Mouse (Mus musculus) embryonic fibroblast, embryonic 13.5 days (primary cell): ENCODE results near the gene Gm10642. TPM values are rescaled to one million over a fixed set of nuclear protein-coding genes. Genes with fewer than 3 reads are reported as not detected.

Source experiments
- H3K27ac ChIP-seq: 2 replicates; pipeline ENCODE4 v1.5.1; 2012; ENCODE audit warnings: low read length, control low read depth, inconsistent platforms; ENCODE audit not compliant: insufficient read depth
- H3K4me1 ChIP-seq: 2 replicates; pipeline ENCODE4 v1.6.1; 2011; ENCODE audit warnings: low read length; ENCODE audit not compliant: control insufficient read depth, insufficient read depth
- H3K4me3 ChIP-seq: 2 replicates; pipeline ENCODE4 v1.5.1; 2011; ENCODE audit warnings: mild to moderate bottlenecking, control low read depth, low read length; ENCODE audit not compliant: insufficient read depth
- CTCF ChIP-seq: IDR thresholded peaks from 2 replicates; pipeline ENCODE4 v1.5.1; 2011; ENCODE audit warnings: mild to moderate bottlenecking, control low read depth, low read length, moderate library complexity, borderline replicate concordance; ENCODE audit not compliant: insufficient read depth
- POLR2A ChIP-seq: IDR thresholded peaks from 2 replicates; pipeline ENCODE4 v1.6.1; 2011; ENCODE audit warnings: low read depth, mild to moderate bottlenecking, control low read depth, low read length, moderate library complexity
- polyA plus RNA-seq: library from polyadenylated mRNA; stranded (reverse); fragments of >200 nt; gene quantifications from 2 replicates; pipeline ENCODE4 v1.2.4, GENCODE M21; 2011; ENCODE audit warnings: low read depth; ENCODE audit not compliant: missing spikeins, insufficient read length

Gm10642 gene
- polyA plus RNA-seq, 1 experiment, result not detected

DNA sequence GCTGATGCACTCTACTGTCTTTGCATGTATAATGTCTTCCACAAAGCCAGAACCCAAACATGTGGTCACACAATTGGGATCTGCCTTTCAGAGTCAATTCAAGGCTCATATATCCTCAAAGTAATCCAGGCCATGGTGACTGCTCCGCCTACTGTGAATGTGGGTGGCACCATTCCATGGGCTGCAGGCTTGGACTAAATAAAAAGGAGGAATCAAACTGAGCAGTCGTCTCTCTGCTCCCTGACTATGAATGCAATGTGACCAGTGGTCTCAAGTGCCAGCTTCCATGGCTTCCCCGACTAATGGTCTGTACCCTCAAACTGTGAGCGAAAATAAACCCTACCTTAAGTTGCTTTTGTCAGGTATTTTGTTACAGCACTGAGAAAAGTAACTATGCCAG lies 1.6 kb upstream of the Gm10642 start:
- TF ChIP-seq POLR2A, result no peak
- TF ChIP-seq CTCF, result no peak
- Histone ChIP-seq H3K27ac (no peak overlapping the region), H3K4me3 (no peak overlapping the region), H3K4me1 (0 out of 2 replicates have a peak, but pooled peaks cover 3% of the 10 kb centered on the region)

DNA sequence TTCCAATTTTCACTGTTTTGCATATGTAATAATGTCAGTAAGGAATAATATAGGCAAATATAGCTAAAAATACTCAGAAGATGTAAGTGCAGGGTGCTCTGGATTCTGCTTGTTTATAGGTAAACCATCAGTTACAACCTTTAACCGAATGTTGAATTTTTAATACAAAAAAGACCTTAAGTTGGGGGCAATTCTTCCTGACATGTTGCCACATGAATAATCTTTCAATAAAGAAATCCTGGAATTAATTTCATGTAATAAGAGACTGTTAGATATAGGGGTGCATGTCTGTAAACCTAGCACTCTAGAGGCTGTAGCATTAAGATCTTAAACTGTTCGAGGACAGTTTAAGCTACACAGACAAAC lies 304 bp upstream of the Gm10642 start:
- Histone ChIP-seq H3K27ac (no peak overlapping the region), H3K4me1 (0 out of 2 replicates have a peak, but pooled peaks cover 3% of the 10 kb centered on the region), H3K4me3 (peak overlapping the region; percentile 77; the same call in 1 of the 2 replicates)
- TF ChIP-seq POLR2A (no peak), CTCF (no peak)

GRCm38 (mm10) chr9:70657013-70657967 lies 1.2 kb downstream of the Gm10642 start, which contains the start of gene Mindy2:
Gene Mindy2, minus strand, starts transcription at chr9:70657174.
- 0 out of 2 replicates have a peak, but pooled peaks cover 3% of the 10 kb centered on the region for H3K4me1 ChIP-seq
- H3K27ac ChIP-seq, result peak within 1 kb of the TSS; percentile 89
- peak within 1 kb of the TSS; percentile 77 for H3K4me3 ChIP-seq
- TF ChIP-seq CTCF (no peak), POLR2A (peak; percentile 80)

- Histone ChIP-seq H3K4me1 (0 out of 2 replicates have a peak, but pooled peaks cover 3% of the 10 kb centered on the region), H3K4me3 (no peak overlapping the region), H3K27ac (no peak overlapping the region)
- TF ChIP-seq POLR2A, result no peak
- TF ChIP-seq CTCF, result no peak
Measured at GRCm38 (mm10) chr9:70658266-70658665, 2.2 kb downstream of the Gm10642 start.

DNA sequence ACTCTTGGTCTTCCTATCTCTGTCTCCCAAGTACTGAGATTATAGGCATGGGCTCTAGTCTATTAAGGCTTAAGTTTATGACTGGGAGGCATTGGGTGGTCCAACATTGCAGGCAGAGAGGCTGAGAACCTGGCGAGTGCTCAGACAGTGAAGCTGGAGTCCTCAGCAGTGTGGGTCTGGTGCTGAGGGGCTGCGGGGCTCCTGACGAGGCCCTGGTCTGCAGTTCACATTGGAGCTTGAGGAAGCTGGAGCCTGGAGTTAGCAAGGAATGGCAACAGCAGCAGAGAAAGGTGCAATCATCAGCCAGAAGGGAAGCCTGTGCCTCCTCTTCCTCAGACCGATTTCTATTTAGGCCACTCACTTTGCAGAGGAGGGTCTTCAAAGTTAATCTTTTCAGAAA lies 8.8 kb downstream of the Gm10642 start:
- TF ChIP-seq CTCF (no peak), POLR2A (no peak)
- Histone ChIP-seq H3K4me3 (no peak overlapping the region), H3K4me1 (no peaks in the 10 kb centered on the region), H3K27ac (no peak overlapping the region)

- TF ChIP-seq POLR2A (no peak), CTCF (no peak)
- Histone ChIP-seq H3K4me3 (no peak overlapping the region), H3K4me1 (no peaks in the 10 kb centered on the region), H3K27ac (no peak overlapping the region)
Measured at GRCm38 (mm10) chr9:70665372-70666145, 9.5 kb downstream of the Gm10642 start.

- no peak overlapping the region for H3K4me3 ChIP-seq
- TF ChIP-seq POLR2A, result no peak
- no peak for TF ChIP-seq CTCF
- H3K4me1 ChIP-seq, result no peaks in the 10 kb centered on the region
Measured at GRCm38 (mm10) chr9:70666811-70667210, 10.8 kb downstream of the Gm10642 start.

GRCm38 (mm10) chr9:70668048-70668447 lies 12.0 kb downstream of the Gm10642 start:
- Histone ChIP-seq H3K4me3 (no peak overlapping the region), H3K4me1 (no peaks in the 10 kb centered on the region), H3K27ac (no peak overlapping the region)
- TF ChIP-seq POLR2A (no peak), CTCF (no peak)

More at GRCm38 (mm10) chr9:70666811-70667210, 10.8 kb downstream of the Gm10642 start:
- H3K27ac ChIP-seq, result no peak overlapping the region

DNA sequence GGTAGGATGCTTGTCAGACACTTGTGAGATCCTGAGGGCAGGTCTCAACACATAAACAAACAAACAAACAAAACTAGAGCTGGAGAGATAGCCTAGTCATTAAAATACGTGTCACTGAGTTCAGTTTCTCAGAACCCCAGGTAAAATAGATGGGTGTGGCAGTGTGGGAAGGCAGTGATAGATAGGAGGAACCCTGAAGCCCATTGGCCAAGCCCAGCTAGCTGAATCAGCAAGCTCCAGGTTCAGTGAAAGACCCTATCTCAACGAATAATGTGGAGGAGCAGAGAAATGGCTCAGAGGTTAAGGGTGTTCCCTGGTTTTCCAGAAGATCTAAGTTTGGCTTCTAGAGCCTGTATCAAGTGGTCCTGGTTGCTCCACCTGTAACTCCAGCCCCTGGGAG lies 13.1 kb downstream of the Gm10642 start:
- Histone ChIP-seq H3K4me3 (no peak overlapping the region), H3K4me1 (no peaks in the 10 kb centered on the region), H3K27ac (no peak overlapping the region)
- no peak for TF ChIP-seq CTCF
- TF ChIP-seq POLR2A, result no peak
